Mouse (Mus musculus) lung, embryonic 14.5 days (tissue): ENCODE results near the gene Sim1. TPM values are rescaled to one million over a fixed set of nuclear protein-coding genes. Genes with fewer than 3 reads are reported as not detected.

Experiments used
- ATAC-seq: fragments of 200-750 bp; cut with Nextera tagmentation; 2 replicates; pipeline ENCODE4 v1.8.0; 2017; ENCODE audit warnings: mild to moderate bottlenecking, moderate TSS enrichment, moderate library complexity; ENCODE audit not compliant: insufficient read depth
- DNase-seq: peaks from one replicate; pipeline ENCODE4 v3.0.0-alpha.2; 2015
- H3K27ac ChIP-seq: fragments of 300-500 bp; sonication (generic); 2 replicates; pipeline ENCODE4 v1.5.1; 2014; ENCODE audit warnings: low read depth, mild to moderate bottlenecking, moderate library complexity
- H3K27me3 ChIP-seq: fragments of 300-500 bp; sonication (generic); 2 replicates; pipeline ENCODE4 v1.6.1; 2014; ENCODE audit warnings: low read length, control low read depth; ENCODE audit not compliant: insufficient read depth
- H3K36me3 ChIP-seq: fragments of 300-500 bp; sonication (generic); 2 replicates; pipeline ENCODE4 v1.6.1; 2014; ENCODE audit warnings: control low read depth; ENCODE audit not compliant: insufficient read depth
- H3K4me1 ChIP-seq: fragments of 300-500 bp; sonication (generic); 2 replicates; pipeline ENCODE4 v1.6.1; 2014; ENCODE audit warnings: antibody characterized with exemption, control low read depth; ENCODE audit not compliant: insufficient read depth
- H3K4me2 ChIP-seq: fragments of 300-500 bp; sonication (generic); 2 replicates; pipeline ENCODE4 v1.6.1; 2014; ENCODE audit warnings: mild to moderate bottlenecking
- H3K4me3 ChIP-seq: fragments of 300-500 bp; sonication (generic); 2 replicates; pipeline ENCODE4 v1.5.1; 2014; ENCODE audit warnings: low read depth, low read length
- H3K9ac ChIP-seq: fragments of 300-500 bp; sonication (generic); 2 replicates; pipeline ENCODE4 v1.6.1; 2014
- H3K9me3 ChIP-seq: fragments of 300-500 bp; sonication (generic); 2 replicates; pipeline ENCODE4 v1.6.1; 2016; ENCODE audit warnings: low read depth, low read length, control low read depth
- CTCF ChIP-seq: IDR thresholded peaks from 2 replicates; pipeline ENCODE4 v1.5.1; 2016; ENCODE audit warnings: antibody characterized with exemption, low read depth
- WGBS: fragments of 180-500 bp; shearing (Covaris S2); extraction: QIAGEN DNeasy Blood & Tissue Kit; methylation state at CpG from one replicate; pipeline ENCODE4 v1.1.7; 2014; 5-methylcytosine and 5-hydroxymethylcytosine counted together
- polyA plus RNA-seq: library from polyadenylated mRNA; unstranded; fragments of >200 nt; fragmentation: Nextera tagmentation; extraction: Ambion mirVana; gene quantifications from 2 replicates; pipeline ENCODE4 v1.2.1, GENCODE M21; 2014

Sim1 gene
- polyA plus RNA-seq, 1 experiment from 2014 or later, result 0.04 TPM

DNA sequence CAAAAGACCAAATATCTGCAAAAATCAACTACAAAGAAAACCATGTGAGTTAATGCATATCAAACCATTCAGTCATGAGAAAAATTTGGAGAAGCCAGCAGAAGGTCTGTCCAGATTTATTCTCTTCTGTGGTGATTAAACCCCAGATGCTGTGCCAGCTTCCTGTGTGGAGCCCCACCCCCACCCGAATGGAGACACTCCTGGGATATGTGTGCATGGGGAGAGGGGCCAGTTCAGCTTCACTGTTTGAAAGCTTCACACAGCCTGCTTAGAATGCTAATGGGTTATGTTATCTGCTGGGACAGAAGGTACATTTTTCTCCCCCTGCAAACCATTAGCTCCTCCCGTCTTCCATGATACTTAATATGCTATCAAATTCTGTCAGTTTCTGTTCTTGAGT lies 120.3 kb downstream of the Sim1 start:
- Histone ChIP-seq H3K27ac (no peak overlapping the region), H3K9ac (no peak overlapping the region), H3K4me3 (no peak overlapping the region), H3K4me2 (no peak overlapping the region), H3K9me3 (no peaks in the 10 kb centered on the region), H3K27me3 (no peaks in the 10 kb centered on the region), H3K36me3 (no peaks in the 10 kb centered on the region), H3K4me1 (no peaks in the 10 kb centered on the region)
- TF ChIP-seq CTCF, result no peak
- 36% methylated on average over 2 of the region's 2 CpGs for WGBS
- ATAC-seq (no peak), DNase-seq (no peak)

DNA sequence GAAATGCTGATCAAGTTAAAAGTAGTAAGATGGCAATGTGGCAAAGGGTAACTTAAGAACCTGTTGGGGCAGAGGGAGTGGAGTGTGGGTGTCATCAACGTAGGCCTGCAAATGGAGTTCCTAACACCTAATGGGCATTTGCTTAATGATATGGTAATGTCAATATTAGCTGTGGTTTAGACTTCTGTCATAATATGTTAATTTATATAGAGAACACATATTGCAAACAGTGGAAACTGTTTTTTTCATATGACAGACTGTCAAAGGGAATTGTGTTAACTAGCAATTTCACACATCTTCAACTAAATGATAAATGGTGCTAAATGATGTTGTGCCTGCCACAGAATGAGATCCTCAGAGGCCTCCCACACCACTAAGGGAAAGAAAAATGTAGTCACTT lies 120.8 kb downstream of the Sim1 start:
- TF ChIP-seq CTCF, result no peak
- H3K4me3 ChIP-seq, result no peak overlapping the region
- no peaks in the 10 kb centered on the region for H3K27me3 ChIP-seq
- no peak overlapping the region for H3K27ac ChIP-seq
- DNase-seq (no peak), ATAC-seq (no peak)
- H3K9ac ChIP-seq, result no peak overlapping the region
- H3K9me3 ChIP-seq, result no peaks in the 10 kb centered on the region
- no peaks in the 10 kb centered on the region for H3K36me3 ChIP-seq
- H3K4me1 ChIP-seq, result no peaks in the 10 kb centered on the region
- WGBS, result 53% methylated on average over 1 of the region's 1 CpGs
- H3K4me2 ChIP-seq, result no peak overlapping the region

DNA sequence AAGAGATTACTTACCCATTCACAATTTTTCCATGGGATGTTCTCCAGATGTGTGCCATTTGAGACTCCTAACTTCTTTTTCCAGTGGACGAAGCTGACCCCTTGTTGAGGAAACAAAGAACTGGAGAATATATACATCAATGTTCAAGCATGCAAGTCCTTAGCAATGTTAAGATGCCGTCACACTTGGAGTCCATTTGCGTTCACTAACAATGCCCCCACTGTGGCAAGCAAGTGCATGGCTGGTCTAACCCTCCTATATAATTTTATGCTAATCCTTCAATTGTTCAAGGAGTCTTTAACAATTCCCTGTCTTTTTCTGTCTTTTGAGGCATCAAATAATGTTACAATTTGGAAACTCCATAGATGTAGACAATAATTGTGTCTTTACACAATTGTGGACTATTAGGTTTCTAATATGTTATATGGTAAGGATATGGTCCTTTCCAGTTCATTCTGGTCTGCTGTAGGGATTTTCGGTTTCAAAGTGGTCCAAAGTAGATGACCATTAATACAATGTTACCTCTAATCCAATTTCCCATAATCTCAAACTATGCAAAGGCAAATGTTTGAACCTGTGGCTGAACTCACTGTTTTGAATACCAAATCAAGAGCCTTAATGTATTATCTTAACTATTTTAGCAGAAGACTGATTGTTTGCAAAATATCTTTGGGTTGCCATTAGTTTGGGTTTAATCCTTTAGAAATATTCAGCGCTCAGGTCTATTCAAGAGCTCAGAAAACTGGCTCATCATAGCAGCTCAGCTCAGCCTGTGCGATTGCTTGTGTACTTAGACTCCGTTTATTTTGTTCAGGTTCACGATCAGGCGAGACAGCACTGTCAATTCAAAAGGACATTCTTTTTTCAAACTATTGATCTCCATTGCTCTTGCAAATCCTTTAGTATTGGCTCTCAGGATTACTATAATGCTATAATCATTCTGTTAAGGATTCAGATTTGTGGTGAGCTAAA lies 129.0 kb downstream of the Sim1 start:
- H3K27ac ChIP-seq, result no peak overlapping the region
- no peak overlapping the region for H3K9ac ChIP-seq
- no peaks in the 10 kb centered on the region for H3K27me3 ChIP-seq
- H3K9me3 ChIP-seq, result no peaks in the 10 kb centered on the region
- no peak for TF ChIP-seq CTCF
- H3K4me3 ChIP-seq, result no peak overlapping the region
- H3K4me1 ChIP-seq, result no peaks in the 10 kb centered on the region
- H3K36me3 ChIP-seq, result no peaks in the 10 kb centered on the region
- H3K4me2 ChIP-seq, result no peak overlapping the region
- WGBS, result 78% methylated on average over 9 of the region's 9 CpGs
- ATAC-seq (no peak), DNase-seq (no peak)
